Comparison of ENCODE assay signal across 10 mouse cellular contexts in genomic region chr8:78436661-78437060, GRCm38 (mm10). TPM values are rescaled to one million over a fixed set of nuclear protein-coding genes. Genes with fewer than 3 reads are reported as not detected.
DNase-seq lines count a peak whose midpoint lies in the region; ATAC-seq and TF ChIP-seq lines count a peak whose summit lies in the region.
"Had no signal": no experiment of that assay in that cellular context is flagged by ENCODE, and none has a peak within 500 bp of the region (broad histone marks: within the 10 kb centered on the region; RNA-seq: fewer than 3 reads in every experiment).

No protein-coding gene starts in this region.

- under 1% methylated on average over 19 of the region's 25 CpGs for WGBS in lung, embryonic 14.5 days
- 0% methylated on average over 14 of the region's 25 CpGs for WGBS in forebrain, embryonic 12.5 days
- 2% methylated on average over 20 of the region's 25 CpGs for WGBS in limb, embryonic 12.5 days
- WGBS in stomach, embryonic 15.5 days, result under 1% methylated on average over 20 of the region's 25 CpGs

- H3K9ac ChIP-seq in lung, embryonic 14.5 days, result no peak overlapping the region
- H3K9ac ChIP-seq in forebrain, embryonic 12.5 days, result no peak overlapping the region
- H3K9ac ChIP-seq in limb, embryonic 12.5 days (replicated peaks), result no peak overlapping the region
- no peak overlapping the region for H3K9ac ChIP-seq in stomach, embryonic 15.5 days

- H3K4me3 ChIP-seq in lung, embryonic 14.5 days (ENCODE audit: low read depth, low read length), result peak overlapping the region; percentile 36
- peak overlapping the region; percentile 42 for H3K4me3 ChIP-seq in forebrain, embryonic 12.5 days (replicated peaks)
- H3K4me3 ChIP-seq in limb, embryonic 12.5 days (replicated peaks), result peak overlapping the region; percentile 40
- H3K4me3 ChIP-seq in stomach, embryonic 15.5 days (replicated peaks), result peak overlapping the region; percentile 31

- DNase-seq in lung, embryonic 14.5 days, result no peak
- DNase-seq in lung, postnatal 10 days, result no peak
- no peak for DNase-seq in kidney, adult 18-20 months
- DNase-seq: cerebellum, adult 9-11 months had no signal

- no peaks in the 10 kb centered on the region for H3K4me1 ChIP-seq in lung, embryonic 14.5 days (ENCODE audit: insufficient read depth)
- peaks cover 34% of the 10 kb centered on the region for H3K4me1 ChIP-seq in forebrain, embryonic 12.5 days
- peaks cover 22% of the 10 kb centered on the region for H3K4me1 ChIP-seq in limb, embryonic 12.5 days (replicated peaks)
- H3K4me1 ChIP-seq in stomach, embryonic 15.5 days, result peaks cover 27% of the 10 kb centered on the region; the same call in 1 of the 2 replicates

- H3K9me3 ChIP-seq in lung, embryonic 14.5 days (ENCODE audit: low read depth, low read length), result no peaks in the 10 kb centered on the region
- H3K9me3 ChIP-seq in forebrain, embryonic 12.5 days, result no peaks in the 10 kb centered on the region
- H3K9me3 ChIP-seq in limb, embryonic 12.5 days, result no peaks in the 10 kb centered on the region
- no peaks in the 10 kb centered on the region for H3K9me3 ChIP-seq in stomach, embryonic 15.5 days

- peaks cover 86% of the 10 kb centered on the region for H3K27me3 ChIP-seq in lung, embryonic 14.5 days (ENCODE audit: insufficient read depth, low read length)
- H3K27me3 ChIP-seq in forebrain, embryonic 12.5 days, result peaks cover 85% of the 10 kb centered on the region
- peaks cover 88% of the 10 kb centered on the region for H3K27me3 ChIP-seq in limb, embryonic 12.5 days
- H3K27me3 ChIP-seq in stomach, embryonic 15.5 days (replicated peaks), result peaks cover 80% of the 10 kb centered on the region

- H3K4me2 ChIP-seq in lung, embryonic 14.5 days, result peak overlapping the region; percentile 69
- H3K4me2 ChIP-seq in forebrain, embryonic 12.5 days, result peak overlapping the region; percentile 78
- peak overlapping the region; percentile 59 for H3K4me2 ChIP-seq in limb, embryonic 12.5 days
- H3K4me2 ChIP-seq in stomach, embryonic 15.5 days, result peak overlapping the region; percentile 56

- no peaks in the 10 kb centered on the region for H3K36me3 ChIP-seq in lung, embryonic 14.5 days (ENCODE audit: insufficient read depth)
- no peaks in the 10 kb centered on the region for H3K36me3 ChIP-seq in forebrain, embryonic 12.5 days (replicated peaks)
- no peaks in the 10 kb centered on the region for H3K36me3 ChIP-seq in limb, embryonic 12.5 days
- no peaks in the 10 kb centered on the region for H3K36me3 ChIP-seq in stomach, embryonic 15.5 days

- no peak overlapping the region for H3K27ac ChIP-seq in lung, embryonic 14.5 days (ENCODE audit: low read depth)
- no peak overlapping the region for H3K27ac ChIP-seq in forebrain, embryonic 12.5 days
- no peak overlapping the region for H3K27ac ChIP-seq in limb, embryonic 12.5 days
- H3K27ac ChIP-seq in stomach, embryonic 15.5 days, result no peak overlapping the region
- H3K27ac ChIP-seq: macrophage had no signal

- no peak for TF ChIP-seq CTCF in lung, embryonic 14.5 days (IDR thresholded peaks at IDR 0.05; ENCODE audit: low read depth)

- peak; percentile 28; the same call in 1 of the 2 replicates for ATAC-seq in lung, embryonic 14.5 days (ENCODE audit: insufficient read depth)
- peak; percentile 39; the same call in 1 of the 2 replicates for ATAC-seq in forebrain, embryonic 12.5 days (ENCODE audit: low FRiP score)
- ATAC-seq in limb, embryonic 12.5 days (ENCODE audit: insufficient number of reproducible peaks, insufficient read depth, low FRiP score, low TSS enrichment, low read depth), result no peak
- no peak for ATAC-seq in stomach, embryonic 15.5 days (ENCODE audit: insufficient read depth, low FRiP score, low read depth)
- no peak for ATAC-seq in frontal cortex, adult (ENCODE audit: low TSS enrichment)

RNA-seq across cellular contexts. Expression of gene Pou4f2, which starts 0.2 kb away (rescaled TPM):
- polyA plus RNA-seq in lung, embryonic 14.5 days (2014; fragmentation: Nextera tagmentation; extraction: Ambion mirVana), result not detected in 2 replicates
- polyA plus RNA-seq in forebrain, embryonic 12.5 days (2016; fragmentation: Nextera tagmentation; extraction: Ambion mirVana), result not detected in 2 replicates
- not detected in 2 replicates for polyA plus RNA-seq in limb, embryonic 12.5 days (2016; fragmentation: Nextera tagmentation; extraction: Ambion mirVana)
- polyA plus RNA-seq in stomach, embryonic 15.5 days (2015; fragmentation: Nextera tagmentation; extraction: Ambion mirVana), result not detected in 2 replicates
- polyA plus RNA-seq: gonadal fat pad, adult 2 months; macrophage had no signal

Comparison
In these comparisons a context has a peak if more than half of its experiments do, and no peak if none do; other contexts are left out.
1. ATAC-seq: peak in lung, embryonic 14.5 days (single experiment) and forebrain, embryonic 12.5 days (single experiment); none in limb, embryonic 12.5 days (single experiment), stomach, embryonic 15.5 days (single experiment) and frontal cortex, adult (single experiment).
2. Peak in every context shown above with its lines, with median percentiles within 50 percentile points of each other: H3K4me2 ChIP-seq and H3K4me3 ChIP-seq.